Mouse (Mus musculus) megakaryocyte, embryonic 14.5 days (primary cell): ENCODE data around the gene Il25. TPM values are rescaled to one million over a fixed set of nuclear protein-coding genes. Genes with fewer than 3 reads are reported as not detected.
"Not testable (repeated sequence)": the region's sequence is repeated elsewhere in the genome, so short reads cannot be mapped to it uniquely, and the experiment has no call there.

Experiments
- H3K27me3 ChIP-seq: replicated peaks from 2 replicates; pipeline ENCODE3; 2012; ENCODE audit warnings: inconsistent platforms
- H3K36me3 ChIP-seq: replicated peaks from 2 replicates; pipeline ENCODE3; 2012; ENCODE audit warnings: low read length, inconsistent platforms, mixed read lengths
- H3K4me1 ChIP-seq: 2 replicates; pipeline ENCODE4 v1.6.1; 2012; ENCODE audit warnings: inconsistent platforms
- H3K4me3 ChIP-seq: replicated peaks from 2 replicates; pipeline ENCODE3; 2012; ENCODE audit warnings: moderate library complexity, mild to moderate bottlenecking, inconsistent platforms
- H3K9me3 ChIP-seq: 2 replicates; pipeline ENCODE4 v1.6.1; 2012; ENCODE audit warnings: inconsistent platforms
- FLI1 ChIP-seq: IDR thresholded peaks from 2 replicates; pipeline ENCODE4 v1.6.1; 2012; ENCODE audit warnings: low read length, inconsistent platforms, mixed read lengths
- GATA1 ChIP-seq: IDR thresholded peaks from 3 replicates; pipeline ENCODE4 v1.6.1; 2012; ENCODE audit warnings: mixed read lengths, low read length, inconsistent platforms, borderline replicate concordance
- polyA plus RNA-seq: library from polyadenylated mRNA; stranded (reverse); fragments of >175 nt; gene quantifications from 2 replicates; pipeline ENCODE4 v1.2.3, GENCODE M21; 2012; ENCODE audit warnings: low replicate concordance; ENCODE audit not compliant: insufficient read depth

The Il25 gene
- polyA plus RNA-seq, 1 experiment = not detected

GRCm38 (mm10) chr14:54941024-54941978 is 8.8 kb downstream of the Il25 start:
- H3K9me3 ChIP-seq = no peaks in the 10 kb centered on the region
- H3K4me1 ChIP-seq = peaks cover 24% of the 10 kb centered on the region
- TF ChIP-seq FLI1 = no peak
- H3K36me3 ChIP-seq = no peaks in the 10 kb centered on the region
- no peak overlapping the region for H3K4me3 ChIP-seq
- H3K27me3 ChIP-seq = peaks cover 80% of the 10 kb centered on the region

GRCm38 (mm10) chr14:54942479-54942878 is 10.0 kb downstream of the Il25 start:
- Histone ChIP-seq H3K4me3 (no peak overlapping the region), H3K4me1 (peaks cover 15% of the 10 kb centered on the region), H3K36me3 (no peaks in the 10 kb centered on the region), H3K9me3 (no peaks in the 10 kb centered on the region), H3K27me3 (peaks cover 80% of the 10 kb centered on the region)
- TF ChIP-seq GATA1 = no peak
- TF ChIP-seq FLI1 = no peak

- Histone ChIP-seq H3K36me3 (no peaks in the 10 kb centered on the region), H3K9me3 (no peaks in the 10 kb centered on the region), H3K4me1 (peaks cover 11% of the 10 kb centered on the region), H3K4me3 (no peak overlapping the region), H3K27me3 (peaks cover 75% of the 10 kb centered on the region)
- TF ChIP-seq FLI1 = no peak
Measured at GRCm38 (mm10) chr14:54943971-54944370, 11.5 kb downstream of the Il25 start.

- H3K9me3 ChIP-seq = no peaks in the 10 kb centered on the region
- no peak for TF ChIP-seq GATA1
- H3K4me1 ChIP-seq = peaks cover 8% of the 10 kb centered on the region
- H3K36me3 ChIP-seq = no peaks in the 10 kb centered on the region
- peaks cover 77% of the 10 kb centered on the region for H3K27me3 ChIP-seq
- no peak overlapping the region for H3K4me3 ChIP-seq
Measured at GRCm38 (mm10) chr14:54944939-54945338, 12.4 kb downstream of the Il25 start.

- TF ChIP-seq GATA1 (no peak), FLI1 (no peak)
- Histone ChIP-seq H3K36me3 (no peaks in the 10 kb centered on the region), H3K27me3 (peaks cover 74% of the 10 kb centered on the region), H3K9me3 (no peaks in the 10 kb centered on the region), H3K4me1 (peaks cover 5% of the 10 kb centered on the region), H3K4me3 (no peak overlapping the region)
Measured at GRCm38 (mm10) chr14:54945975-54946704, 13.6 kb downstream of the Il25 start.

GRCm38 (mm10) chr14:54947008-54947407 is 14.5 kb downstream of the Il25 start:
- not testable (repeated sequence) for H3K36me3 ChIP-seq, H3K9me3 ChIP-seq, H3K4me3 ChIP-seq, H3K4me1 ChIP-seq
- H3K27me3 ChIP-seq = peaks cover 73% of the 10 kb centered on the region

GRCm38 (mm10) chr14:54948781-54949180 is 16.3 kb downstream of the Il25 start:
- Histone ChIP-seq H3K9me3 (no peaks in the 10 kb centered on the region), H3K4me3 (no peak overlapping the region), H3K36me3 (no peaks in the 10 kb centered on the region), H3K4me1 (no peaks in the 10 kb centered on the region), H3K27me3 (peaks cover 68% of the 10 kb centered on the region)
- TF ChIP-seq GATA1 (no peak), FLI1 (no peak)

GRCm38 (mm10) chr14:54950493-54950892 is 18.0 kb downstream of the Il25 start:
- Histone ChIP-seq H3K9me3 (no peaks in the 10 kb centered on the region), H3K4me3 (no peak overlapping the region), H3K4me1 (no peaks in the 10 kb centered on the region), H3K27me3 (peaks cover 67% of the 10 kb centered on the region), H3K36me3 (no peaks in the 10 kb centered on the region)
- TF ChIP-seq FLI1 (no peak), GATA1 (no peak)

GRCm38 (mm10) chr14:54951587-54951986 is 19.1 kb downstream of the Il25 start:
- no peaks in the 10 kb centered on the region for H3K4me1 ChIP-seq
- no peak overlapping the region for H3K4me3 ChIP-seq

GRCm38 (mm10) chr14:54953664-54954206 is 21.2 kb downstream of the Il25 start:
- Histone ChIP-seq H3K27me3 (peaks cover 63% of the 10 kb centered on the region), H3K9me3 (no peaks in the 10 kb centered on the region), H3K4me1 (no peaks in the 10 kb centered on the region), H3K36me3 (no peaks in the 10 kb centered on the region), H3K4me3 (no peak overlapping the region)
- TF ChIP-seq FLI1 (no peak), GATA1 (no peak)

More at GRCm38 (mm10) chr14:54951587-54951986, 19.1 kb downstream of the Il25 start:
- no peak for TF ChIP-seq GATA1
- no peak for TF ChIP-seq FLI1
- Histone ChIP-seq H3K27me3 (peaks cover 64% of the 10 kb centered on the region), H3K9me3 (no peaks in the 10 kb centered on the region), H3K36me3 (no peaks in the 10 kb centered on the region)
